Mouse (Mus musculus) lung, adult 2 months (tissue): ENCODE measurements at regions not wholly inside any gene's neighbourhood (a gene's known extent, or its start where the extent isn't known, plus 50 kb on each side); places are given as distances from the start of the nearest gene placed in this dataset.

Source experiments
- CTCF ChIP-seq: fragments of 200-500 bp; IDR thresholded peaks from 2 replicates; pipeline ENCODE4 v1.5.1; 2011; ENCODE audit warnings: mild to moderate bottlenecking, low read length, control low read depth; ENCODE audit not compliant: insufficient read depth
- POLR2A ChIP-seq: fragments of 200-500 bp; IDR thresholded peaks from 2 replicates; pipeline ENCODE4 v1.6.1; 2011; ENCODE audit warnings: low read depth, mild to moderate bottlenecking, control low read depth, low read length, borderline replicate concordance; ENCODE audit errors: extremely low read depth

DNA sequence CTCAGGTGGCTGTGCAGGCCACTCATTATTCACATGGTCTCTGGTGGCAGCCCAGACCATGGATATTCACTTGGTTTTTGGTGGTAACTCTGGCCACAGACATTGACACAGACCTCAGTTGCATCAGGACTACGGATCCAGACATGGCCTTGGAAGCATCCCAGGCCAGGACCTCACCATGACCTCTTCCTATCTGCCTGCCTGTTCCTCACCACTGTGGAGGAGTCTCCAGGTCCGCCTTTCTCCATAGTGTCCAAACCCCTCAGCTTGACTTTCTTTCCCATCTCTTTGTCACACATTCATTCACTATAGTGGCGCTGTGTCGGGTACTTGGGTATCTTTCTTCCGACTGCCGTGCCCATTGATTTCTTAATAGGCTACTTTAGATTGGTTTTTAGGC is 74.1 kb upstream of the Adra2c start:
- no peak for TF ChIP-seq POLR2A
- no peak for TF ChIP-seq CTCF
